Mouse (Mus musculus) thymus, adult 18-20 months (tissue): ENCODE measurements around the gene Olfr746.

Experiments
- DNase-seq, 2 experiments: peaks; one replicate each; pipeline ENCODE4 v3.0.0; 2022; ENCODE audit warnings: mixed read lengths in 2 of 2

Gene Olfr746

GRCm38 (mm10) chr14:50646783-50647182 is at the start of gene Olfr746:
Gene Olfr746, plus strand, starts transcription at chr14:50647083.
- DNase-seq = no peak

- DNase-seq = no peak
Observed at GRCm38 (mm10) chr14:50614579-50614978, 32.3 kb upstream of the Olfr746 start, which contains the start of gene Olfr744. Gene Olfr744, plus strand, starts transcription at chr14:50614879.

DNA sequence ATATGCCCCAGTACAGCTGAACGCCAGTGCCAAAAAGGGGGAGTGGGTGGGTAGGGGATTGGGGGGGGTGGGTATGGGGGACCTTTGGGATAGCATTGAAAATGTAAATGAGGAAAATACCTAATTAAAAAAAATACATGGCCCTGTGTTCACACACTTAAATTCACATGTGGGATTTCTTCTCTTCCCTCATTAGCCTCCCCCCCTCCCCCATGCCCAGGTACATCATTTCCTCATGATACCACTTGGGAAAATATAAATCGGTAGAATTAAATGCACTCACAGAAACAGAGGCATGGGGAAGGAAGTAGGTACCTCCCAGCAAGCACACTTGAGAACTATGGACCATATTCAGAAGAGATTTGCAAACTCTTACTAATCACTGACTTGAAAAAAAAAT is 7.8 kb upstream of the Olfr746 start, which contains the start of gene Olfr745:
Olfr745 (plus strand) TSS at position 301 of the 400 bp plus-strand sequence.
- DNase-seq = no peak

DNA sequence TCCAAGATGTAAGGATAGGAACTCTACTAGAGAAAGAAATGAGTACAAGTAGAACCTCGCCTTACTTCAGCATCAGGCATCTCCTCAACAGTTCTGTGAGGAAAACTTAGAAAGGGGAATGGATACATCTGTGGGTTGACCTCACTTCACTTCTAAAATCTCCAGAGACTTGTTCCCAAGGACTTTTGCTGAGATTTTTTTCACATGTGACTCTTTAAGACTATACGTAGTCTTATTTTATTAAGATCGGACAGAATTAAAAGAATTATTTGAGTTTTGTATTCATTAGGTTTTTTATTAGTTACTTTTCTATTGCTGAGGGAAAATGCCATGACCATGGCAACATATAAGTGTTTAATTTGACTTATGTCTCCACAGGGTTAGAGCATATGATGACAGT is 46.2 kb downstream of the Olfr746 start, which contains the start of gene Olfr747:
Olfr747 (minus strand) TSS at position 101 of the 400 bp plus-strand sequence.
- DNase-seq = no peak
